Mouse (Mus musculus): ENCODE measurements around the gene Cyp2w1. TPM values are rescaled to one million over a fixed set of nuclear protein-coding genes. Genes with fewer than 3 reads are reported as not detected.

Cyp2w1 gene
- polyA plus RNA-seq, 1 experiment, result not detected

- Histone ChIP-seq H3K27ac (ENCODE audit: insufficient read depth, low read length) (no peak overlapping the region), H3K4me1 (ENCODE audit: control insufficient read depth, insufficient read depth, low read length) (peaks cover 15% of the 10 kb centered on the region), H3K4me3 (ENCODE audit: insufficient read depth, low read length) (no peak overlapping the region)
- TF ChIP-seq CTCF (IDR thresholded peaks at IDR 0.05; ENCODE audit: extremely low read depth, insufficient read depth, low read length) (no peak), POLR2A (IDR thresholded peaks at IDR 0.05; ENCODE audit: extremely low read depth, insufficient read depth, low read length) (no peak)
Measured at GRCm38 (mm10) chr5:139320424-139320823, 32.0 kb upstream of the Cyp2w1 start.

GRCm38 (mm10) chr5:139321331-139321730, 31.1 kb upstream of the Cyp2w1 start:
- no peak for TF ChIP-seq CTCF (IDR thresholded peaks at IDR 0.05; ENCODE audit: extremely low read depth, insufficient read depth, low read length)
- TF ChIP-seq POLR2A (IDR thresholded peaks at IDR 0.05; ENCODE audit: extremely low read depth, insufficient read depth, low read length), result no peak
- Histone ChIP-seq H3K4me1 (ENCODE audit: control insufficient read depth, insufficient read depth, low read length) (peaks cover 15% of the 10 kb centered on the region), H3K4me3 (ENCODE audit: insufficient read depth, low read length) (no peak overlapping the region)

DNA sequence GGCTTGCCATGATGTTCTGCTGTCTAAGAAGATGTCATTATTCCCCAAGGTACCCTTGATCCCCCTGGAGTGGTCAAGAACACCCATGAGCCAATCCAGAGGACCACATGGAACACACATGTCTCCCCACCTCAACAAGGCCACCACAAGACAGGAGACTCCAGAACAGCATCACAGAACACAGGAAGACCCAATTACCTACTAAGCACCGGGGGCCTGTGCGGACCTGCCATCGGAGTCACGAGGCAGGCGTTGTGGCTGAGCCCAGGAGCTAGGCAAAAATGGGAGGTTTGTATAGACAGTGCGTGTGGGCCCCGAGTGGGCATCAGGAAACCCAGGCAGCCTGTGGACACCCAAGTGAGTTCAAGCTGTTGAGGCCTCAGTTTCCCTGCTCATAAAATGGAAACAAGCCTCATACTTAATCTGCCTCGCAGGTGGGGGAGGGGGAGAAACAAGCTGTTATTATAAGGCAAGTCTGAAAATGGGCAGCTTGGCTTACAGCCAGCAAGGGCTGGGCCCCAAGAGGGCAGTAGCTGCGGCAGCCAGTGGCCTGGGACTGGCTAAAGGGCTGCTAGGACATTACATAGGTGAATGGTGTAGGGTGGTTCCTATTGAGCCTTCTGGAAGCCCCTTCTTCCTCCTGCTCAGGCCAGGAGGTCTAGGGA, 29.0 kb upstream of the Cyp2w1 start:
- Histone ChIP-seq H3K4me1 (ENCODE audit: control insufficient read depth, insufficient read depth, low read length) (peaks cover 10% of the 10 kb centered on the region), H3K27ac (ENCODE audit: insufficient read depth, low read length) (peak overlapping the region; percentile 69), H3K4me3 (ENCODE audit: insufficient read depth, low read length) (peak overlapping the region; percentile 73)
- TF ChIP-seq CTCF (IDR thresholded peaks at IDR 0.05; ENCODE audit: extremely low read depth, insufficient read depth, low read length) (no peak), POLR2A (IDR thresholded peaks at IDR 0.05; ENCODE audit: extremely low read depth, insufficient read depth, low read length) (no peak)

More at GRCm38 (mm10) chr5:139321331-139321730, 31.1 kb upstream of the Cyp2w1 start:
- H3K27ac ChIP-seq (ENCODE audit: insufficient read depth, low read length), result peak overlapping the region; percentile 44; the same call in 1 of the 2 replicates

GRCm38 (mm10) chr5:139324045-139324491, 28.3 kb upstream of the Cyp2w1 start:
- TF ChIP-seq CTCF (IDR thresholded peaks at IDR 0.05; ENCODE audit: extremely low read depth, insufficient read depth, low read length) (no peak), POLR2A (IDR thresholded peaks at IDR 0.05; ENCODE audit: extremely low read depth, insufficient read depth, low read length) (peak; percentile 53; the same call in 1 of the 2 replicates)
- Histone ChIP-seq H3K4me3 (ENCODE audit: insufficient read depth, low read length) (peak overlapping the region; percentile 73), H3K27ac (ENCODE audit: insufficient read depth, low read length) (peak overlapping the region; percentile 69), H3K4me1 (ENCODE audit: control insufficient read depth, insufficient read depth, low read length) (peaks cover 10% of the 10 kb centered on the region)

DNA sequence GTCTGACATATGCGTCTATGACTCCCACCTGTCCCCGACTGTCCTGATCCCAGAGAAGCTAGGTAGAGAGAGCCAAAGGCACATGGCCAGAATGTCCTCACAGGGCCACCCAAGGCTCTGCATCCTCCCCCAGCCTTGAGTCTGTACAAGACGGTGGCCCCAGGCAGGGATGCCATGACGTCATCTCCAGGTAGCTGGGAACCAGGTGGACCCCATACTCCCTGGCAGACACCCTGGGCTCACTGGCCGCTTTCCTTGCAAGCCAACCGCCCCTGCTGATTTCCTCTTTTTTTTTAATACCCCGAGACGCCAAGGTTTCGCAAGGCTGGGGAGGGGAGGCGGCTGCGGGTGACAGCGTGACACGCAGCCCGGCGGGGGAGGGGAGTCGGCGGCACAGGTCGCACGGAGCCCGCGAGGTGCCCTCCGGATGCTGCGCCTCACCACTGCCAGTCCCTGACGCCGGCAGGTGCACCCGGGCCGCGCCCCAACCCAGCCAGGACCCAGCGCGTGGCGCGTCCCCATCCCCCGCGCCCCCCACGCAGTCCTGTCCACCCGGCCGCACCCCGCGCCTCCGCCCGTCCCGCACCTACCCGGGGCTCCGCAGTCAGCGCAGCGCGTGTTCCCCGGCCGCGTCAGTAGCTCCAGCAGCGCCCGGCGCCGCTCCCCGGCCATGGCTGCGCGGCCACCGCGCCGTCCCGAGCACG, 27.6 kb upstream of the Cyp2w1 start:
- Histone ChIP-seq H3K27ac (ENCODE audit: insufficient read depth, low read length) (peak overlapping the region; percentile 69), H3K4me1 (ENCODE audit: control insufficient read depth, insufficient read depth, low read length) (peaks cover 9% of the 10 kb centered on the region), H3K4me3 (ENCODE audit: insufficient read depth, low read length) (peak overlapping the region; percentile 73)
- TF ChIP-seq POLR2A (IDR thresholded peaks at IDR 0.05; ENCODE audit: extremely low read depth, insufficient read depth, low read length) (no peak), CTCF (IDR thresholded peaks at IDR 0.05; ENCODE audit: extremely low read depth, insufficient read depth, low read length) (no peak)

DNA sequence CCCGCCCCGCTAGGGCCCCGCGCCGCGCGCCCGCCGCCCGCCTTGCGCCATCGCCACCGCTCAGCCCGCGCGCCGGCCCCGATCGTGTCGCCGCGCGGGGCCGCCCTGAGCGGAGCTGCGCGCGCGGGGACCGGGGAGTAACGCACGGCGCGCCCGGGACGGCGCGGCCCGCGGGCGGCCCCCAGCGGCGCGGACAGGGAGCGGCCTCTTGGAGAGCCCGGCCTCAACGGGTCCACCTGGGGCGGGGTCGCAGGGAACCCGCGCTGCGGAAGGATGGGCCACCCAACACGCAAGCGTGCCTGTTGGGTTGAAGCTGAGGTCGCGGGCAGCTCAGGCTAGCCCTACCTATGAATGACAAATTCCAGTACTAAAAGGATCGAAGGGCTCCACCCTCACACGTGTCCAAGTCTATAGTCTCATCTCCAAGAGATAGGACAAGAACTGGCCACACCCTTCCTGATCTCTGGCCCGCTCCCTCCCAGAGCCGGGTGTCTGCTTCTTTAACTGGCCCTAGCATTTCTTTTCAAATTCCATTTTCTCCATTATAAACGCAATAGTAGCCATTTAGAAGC, 26.9 kb upstream of the Cyp2w1 start, which contains the start of gene Adap1:
TSS of gene Adap1 (minus strand) at position 228 of the 572 bp plus-strand sequence.
- Histone ChIP-seq H3K27ac (ENCODE audit: insufficient read depth, low read length) (peak within 1 kb of the TSS; percentile 69), H3K4me3 (ENCODE audit: insufficient read depth, low read length) (peak within 1 kb of the TSS; percentile 73), H3K4me1 (ENCODE audit: control insufficient read depth, insufficient read depth, low read length) (peaks cover 9% of the 10 kb centered on the region)
- no peak for TF ChIP-seq CTCF (IDR thresholded peaks at IDR 0.05; ENCODE audit: extremely low read depth, insufficient read depth, low read length)
- TF ChIP-seq POLR2A (IDR thresholded peaks at IDR 0.05; ENCODE audit: extremely low read depth, insufficient read depth, low read length), result no peak; the same call in 1 of the 2 replicates

DNA sequence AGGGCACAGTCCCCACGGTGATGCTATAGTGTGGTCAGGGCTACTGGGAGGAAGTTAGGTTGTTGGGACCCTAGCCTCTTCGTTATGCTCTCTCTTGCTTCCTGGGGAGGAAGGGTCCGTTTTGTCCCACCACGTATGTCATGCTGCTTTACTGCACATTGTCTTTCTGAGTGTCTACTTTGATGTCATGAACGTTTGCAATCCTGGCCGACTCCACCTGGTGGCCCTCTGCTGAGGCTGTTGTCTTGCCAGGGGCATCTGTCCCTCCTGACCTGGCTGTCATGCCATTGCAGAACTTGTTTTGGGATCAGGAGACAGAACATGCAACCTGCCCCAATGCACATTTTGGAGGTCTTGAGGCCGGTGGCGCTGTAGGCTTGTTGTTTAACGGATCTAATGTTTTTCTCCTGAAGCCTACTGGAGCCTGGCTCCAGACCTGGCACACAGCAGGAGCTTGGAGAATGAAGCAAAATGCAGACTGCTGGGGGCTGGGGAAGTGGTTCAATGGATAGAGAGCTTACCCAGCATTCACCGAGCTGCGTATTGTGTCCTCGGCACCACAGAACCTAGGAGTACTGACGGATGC, 26.2 kb upstream of the Cyp2w1 start:
- Histone ChIP-seq H3K27ac (ENCODE audit: insufficient read depth, low read length) (no peak overlapping the region), H3K4me3 (ENCODE audit: insufficient read depth, low read length) (peak overlapping the region; percentile 73; the same call in 1 of the 2 replicates), H3K4me1 (ENCODE audit: control insufficient read depth, insufficient read depth, low read length) (peaks cover 9% of the 10 kb centered on the region)
- TF ChIP-seq POLR2A (IDR thresholded peaks at IDR 0.05; ENCODE audit: extremely low read depth, insufficient read depth, low read length), result no peak
- no peak for TF ChIP-seq CTCF (IDR thresholded peaks at IDR 0.05; ENCODE audit: extremely low read depth, insufficient read depth, low read length)

DNA sequence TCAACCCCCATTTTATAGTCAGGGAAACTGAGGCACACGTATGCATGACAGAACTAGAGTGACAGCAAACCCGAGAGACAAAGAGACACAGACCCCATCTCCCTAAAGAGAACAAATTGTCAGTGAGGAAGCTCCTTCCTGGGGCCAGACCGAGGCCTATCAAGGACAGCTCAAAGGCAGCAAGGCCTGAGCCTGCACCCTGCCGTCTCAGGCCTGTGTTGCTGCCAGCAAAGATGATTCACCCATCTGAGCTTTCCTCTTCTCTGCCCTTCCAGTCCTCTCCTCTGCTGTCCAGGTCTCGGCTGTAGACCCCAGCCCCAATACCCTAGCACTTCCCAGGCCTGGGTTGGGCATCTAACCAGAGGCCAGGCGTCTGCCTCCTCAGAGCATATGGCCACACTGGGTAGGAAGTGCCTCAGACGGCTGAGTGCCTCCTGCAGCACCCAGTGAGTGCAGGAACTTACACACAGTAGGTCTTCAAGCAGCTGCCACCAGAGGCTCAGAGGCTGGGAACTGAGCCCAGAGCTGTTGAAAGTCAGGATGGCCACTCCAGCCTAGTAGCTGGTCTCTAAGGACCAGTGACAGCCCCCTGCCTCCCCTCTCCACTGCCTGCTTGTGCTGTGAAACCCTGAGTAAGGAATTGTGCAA, 25.3 kb upstream of the Cyp2w1 start:
- H3K27ac ChIP-seq (ENCODE audit: insufficient read depth, low read length), result no peak overlapping the region
- peaks cover 10% of the 10 kb centered on the region for H3K4me1 ChIP-seq (ENCODE audit: control insufficient read depth, insufficient read depth, low read length)
- no peak overlapping the region for H3K4me3 ChIP-seq (ENCODE audit: insufficient read depth, low read length)
- TF ChIP-seq CTCF (IDR thresholded peaks at IDR 0.05; ENCODE audit: extremely low read depth, insufficient read depth, low read length), result no peak
- TF ChIP-seq POLR2A (IDR thresholded peaks at IDR 0.05; ENCODE audit: extremely low read depth, insufficient read depth, low read length), result no peak

- H3K4me3 ChIP-seq (ENCODE audit: insufficient read depth, low read length), result no peak overlapping the region
- no peak overlapping the region for H3K27ac ChIP-seq (ENCODE audit: insufficient read depth, low read length)
- H3K4me1 ChIP-seq (ENCODE audit: control insufficient read depth, insufficient read depth, low read length), result peaks cover 8% of the 10 kb centered on the region
- TF ChIP-seq CTCF (IDR thresholded peaks at IDR 0.05; ENCODE audit: extremely low read depth, insufficient read depth, low read length) (no peak), POLR2A (IDR thresholded peaks at IDR 0.05; ENCODE audit: extremely low read depth, insufficient read depth, low read length) (no peak)
Measured at GRCm38 (mm10) chr5:139327634-139328020, 24.8 kb upstream of the Cyp2w1 start.

All from cortical plate, adult 2 months (tissue).